Mouse (Mus musculus): ENCODE data around the gene Ttc7. TPM values are rescaled to one million over a fixed set of nuclear protein-coding genes. Genes with fewer than 3 reads are reported as not detected.

The Ttc7 gene
- polyA plus RNA-seq, 2 experiments, result 7.8 to 7.9 TPM

- H3K4me1 ChIP-seq (replicated peaks; ENCODE audit: control insufficient read depth in 2 of 2, insufficient read depth in 2 of 2, low read length in 1 of 2), result 0 out of 4 replicates have a peak, but pooled peaks cover 0 to 2% of the 10 kb centered on the region in 2 experiments
- no peak overlapping the region for H3K4me2 ChIP-seq (ENCODE audit: low read depth)
- no peaks in the 10 kb centered on the region for H3K36me3 ChIP-seq (replicated peaks; ENCODE audit: control insufficient read depth, insufficient read depth, low read depth)
- no peak overlapping the region for H3K9ac ChIP-seq (replicated peaks)
- no peaks in the 10 kb centered on the region for H3K27me3 ChIP-seq (ENCODE audit: control insufficient read depth, insufficient read depth, low read length)
- no peaks in the 10 kb centered on the region for H3K9me3 ChIP-seq (ENCODE audit: control insufficient read depth, low read length)
- TF ChIP-seq CTCF (IDR thresholded peaks at IDR 0.05; ENCODE audit: low read depth) (peak; percentile 37), EP300 (IDR thresholded peaks at IDR 0.05; ENCODE audit: low read depth) (no peak)
- H3K4me3 ChIP-seq (ENCODE audit: insufficient read depth in 1 of 2, low read depth in 2 of 2, low read length in 2 of 2), result no peak overlapping the region
- DNase-seq (ENCODE audit: low read depth in 3 of 3, low spot score in 3 of 3) (no peak), ATAC-seq (ENCODE audit: insufficient read depth) (no peak)
- no peak overlapping the region for H3K27ac ChIP-seq
- WGBS (ENCODE audit: insufficient replicate concordance), result 78% methylated on average over 2 of the region's 2 CpGs
Observed at GRCm38 (mm10) chr17:87335727-87336126, 53.0 kb downstream of the Ttc7 start.

GRCm38 (mm10) chr17:87336910-87337309 is 54.2 kb downstream of the Ttc7 start:
- WGBS (ENCODE audit: insufficient replicate concordance), result 79% methylated on average over 12 of the region's 12 CpGs
- DNase-seq (ENCODE audit: low read depth in 3 of 3, low spot score in 3 of 3) (no peak), ATAC-seq (ENCODE audit: insufficient read depth) (no peak)
- Histone ChIP-seq H3K4me3 (ENCODE audit: insufficient read depth in 1 of 2, low read depth in 2 of 2, low read length in 2 of 2) (no peak overlapping the region), H3K9me3 (ENCODE audit: control insufficient read depth, low read length) (no peaks in the 10 kb centered on the region), H3K9ac (replicated peaks) (no peak overlapping the region), H3K36me3 (replicated peaks; ENCODE audit: control insufficient read depth, insufficient read depth, low read depth) (no peaks in the 10 kb centered on the region), H3K4me2 (ENCODE audit: low read depth) (no peak overlapping the region), H3K4me1 (replicated peaks; ENCODE audit: control insufficient read depth in 2 of 2, insufficient read depth in 2 of 2, low read length in 1 of 2) (no peaks in the 10 kb centered on the region), H3K27ac (no peak overlapping the region), H3K27me3 (ENCODE audit: control insufficient read depth, insufficient read depth, low read length) (no peaks in the 10 kb centered on the region)
- no peak for TF ChIP-seq CTCF (IDR thresholded peaks at IDR 0.05; ENCODE audit: low read depth)
- no peak for TF ChIP-seq EP300 (IDR thresholded peaks at IDR 0.05; ENCODE audit: low read depth)

- Histone ChIP-seq H3K9me3 (ENCODE audit: control insufficient read depth, low read length) (no peaks in the 10 kb centered on the region), H3K4me2 (ENCODE audit: low read depth) (no peak overlapping the region), H3K36me3 (replicated peaks; ENCODE audit: control insufficient read depth, insufficient read depth, low read depth) (no peaks in the 10 kb centered on the region), H3K9ac (replicated peaks) (no peak overlapping the region), H3K4me1 (replicated peaks; ENCODE audit: control insufficient read depth in 2 of 2, insufficient read depth in 2 of 2, low read length in 1 of 2) (no peaks in the 10 kb centered on the region), H3K27me3 (ENCODE audit: control insufficient read depth, insufficient read depth, low read length) (no peaks in the 10 kb centered on the region), H3K27ac (no peak overlapping the region), H3K4me3 (ENCODE audit: insufficient read depth in 1 of 2, low read depth in 2 of 2, low read length in 2 of 2) (no peak overlapping the region)
- 60% methylated on average over 7 of the region's 7 CpGs for WGBS (ENCODE audit: insufficient replicate concordance)
- TF ChIP-seq CTCF (IDR thresholded peaks at IDR 0.05; ENCODE audit: low read depth), result no peak
- TF ChIP-seq EP300 (IDR thresholded peaks at IDR 0.05; ENCODE audit: low read depth), result no peak
- DNase-seq (ENCODE audit: low read depth in 3 of 3, low spot score in 3 of 3) (no peak), ATAC-seq (ENCODE audit: insufficient read depth) (no peak)
Observed at GRCm38 (mm10) chr17:87337683-87338082, 55.0 kb downstream of the Ttc7 start.

GRCm38 (mm10) chr17:87339122-87339521 is 56.4 kb downstream of the Ttc7 start:
- H3K9me3 ChIP-seq (ENCODE audit: control insufficient read depth, low read length), result no peaks in the 10 kb centered on the region
- WGBS (ENCODE audit: insufficient replicate concordance), result 73% methylated on average over 1 of the region's 1 CpGs
- TF ChIP-seq EP300 (IDR thresholded peaks at IDR 0.05; ENCODE audit: low read depth) (no peak), CTCF (IDR thresholded peaks at IDR 0.05; ENCODE audit: low read depth) (no peak)
- DNase-seq (ENCODE audit: low read depth in 3 of 3, low spot score in 3 of 3) (no peak), ATAC-seq (ENCODE audit: insufficient read depth) (no peak)
- H3K4me3 ChIP-seq (ENCODE audit: insufficient read depth in 1 of 2, low read depth in 2 of 2, low read length in 2 of 2), result no peak overlapping the region
- 0 out of 4 replicates have a peak, but pooled peaks cover 0 to 2% of the 10 kb centered on the region in 2 experiments for H3K4me1 ChIP-seq (replicated peaks; ENCODE audit: control insufficient read depth in 2 of 2, insufficient read depth in 2 of 2, low read length in 1 of 2)
- H3K27me3 ChIP-seq (ENCODE audit: control insufficient read depth, insufficient read depth, low read length), result no peaks in the 10 kb centered on the region
- H3K36me3 ChIP-seq (replicated peaks; ENCODE audit: control insufficient read depth, insufficient read depth, low read depth), result no peaks in the 10 kb centered on the region
- H3K9ac ChIP-seq (replicated peaks), result no peak overlapping the region
- H3K27ac ChIP-seq, result no peak overlapping the region
- no peak overlapping the region for H3K4me2 ChIP-seq (ENCODE audit: low read depth)

- ATAC-seq (ENCODE audit: insufficient read depth) (peak; percentile 50; the same call in 1 of the 2 replicates), DNase-seq (ENCODE audit: low read depth in 3 of 3, low spot score in 3 of 3) (no peak)
- no peak overlapping the region for H3K27ac ChIP-seq
- H3K4me3 ChIP-seq (ENCODE audit: insufficient read depth in 1 of 2, low read depth in 2 of 2, low read length in 2 of 2), result no peak overlapping the region
- no peaks in the 10 kb centered on the region for H3K36me3 ChIP-seq (replicated peaks; ENCODE audit: control insufficient read depth, insufficient read depth, low read depth)
- WGBS (ENCODE audit: insufficient replicate concordance), result 60% methylated on average over 8 of the region's 8 CpGs
- H3K4me2 ChIP-seq (ENCODE audit: low read depth), result no peak overlapping the region
- H3K9ac ChIP-seq (replicated peaks), result no peak overlapping the region
- TF ChIP-seq EP300 (IDR thresholded peaks at IDR 0.05; ENCODE audit: low read depth) (no peak), CTCF (IDR thresholded peaks at IDR 0.05; ENCODE audit: low read depth) (no peak)
- no peaks in the 10 kb centered on the region for H3K27me3 ChIP-seq (ENCODE audit: control insufficient read depth, insufficient read depth, low read length)
- H3K4me1 ChIP-seq (replicated peaks; ENCODE audit: control insufficient read depth in 2 of 2, insufficient read depth in 2 of 2, low read length in 1 of 2), result 0 out of 4 replicates have a peak, but pooled peaks cover 0 to 2% of the 10 kb centered on the region in 2 experiments
- no peaks in the 10 kb centered on the region for H3K9me3 ChIP-seq (ENCODE audit: control insufficient read depth, low read length)
Observed at GRCm38 (mm10) chr17:87343060-87343703, 60.5 kb downstream of the Ttc7 start.
